Mouse (Mus musculus): ENCODE results near the gene Bbs9.

GRCm38 (mm10) chr9:22541130-22541529 lies 65.6 kb downstream of the Bbs9 start:
- TF ChIP-seq MAFK (IDR thresholded peaks at IDR 0.05; ENCODE audit: insufficient read depth, low read depth, low read length): no peak
- TF ChIP-seq CHD2 (IDR thresholded peaks at IDR 0.05; ENCODE audit: low read depth, low read length): no peak
- no peak for TF ChIP-seq ZNF384 (IDR thresholded peaks at IDR 0.05; ENCODE audit: low read depth, low read length)
- TF ChIP-seq ZC3H11A (IDR thresholded peaks at IDR 0.05; ENCODE audit: borderline replicate concordance, low read depth, low read length): no peak
- no peak for TF ChIP-seq HCFC1 (IDR thresholded peaks at IDR 0.05; ENCODE audit: borderline replicate concordance, insufficient read depth, low read length)

Data from ES-E14 (cell line).